Comparison of ENCODE assay signal across 8 mouse cellular contexts in the genomic region with DNA sequence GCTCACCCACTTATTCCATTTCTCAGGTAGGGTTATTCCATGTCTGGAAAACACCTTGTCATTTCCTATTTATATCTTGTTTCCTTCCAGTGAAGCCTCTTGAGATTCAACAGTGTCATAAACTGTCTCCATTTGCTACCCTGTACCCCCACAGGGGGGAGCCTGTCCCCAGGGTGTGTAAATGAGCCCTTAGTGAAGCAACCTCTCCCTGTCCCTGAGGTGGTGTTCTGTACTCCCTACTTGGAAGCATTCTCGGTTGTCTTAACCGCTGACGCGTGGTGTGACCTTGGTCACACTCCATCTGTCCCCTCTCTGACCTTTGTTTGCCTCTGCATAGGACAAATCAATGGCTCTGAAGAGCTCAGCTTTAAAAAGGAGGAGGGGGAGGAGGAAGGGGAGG. TPM values are rescaled to one million over a fixed set of nuclear protein-coding genes. Genes with fewer than 3 reads are reported as not detected.
DNase-seq lines count a peak whose midpoint lies in the region; ATAC-seq and TF ChIP-seq lines count a peak whose summit lies in the region.

No protein-coding gene starts in this region.

- no peaks in the 10 kb centered on the region for H3K27me3 ChIP-seq in intestine, embryonic 16.5 days (replicated peaks; ENCODE audit: control insufficient read depth, insufficient read depth, low read length)
- H3K27me3 ChIP-seq in intestine, embryonic 15.5 days (replicated peaks): no peaks in the 10 kb centered on the region
- H3K27me3 ChIP-seq in E14TG2a.4 (ENCODE audit: insufficient read depth, low read length): peaks cover 4% of the 10 kb centered on the region; the same call in 1 of the 2 replicates
- H3K27me3 ChIP-seq in heart, embryonic 15.5 days: 0 out of 2 replicates have a peak, but pooled peaks cover 2% of the 10 kb centered on the region

- no peaks in the 10 kb centered on the region for H3K9me3 ChIP-seq in intestine, embryonic 16.5 days (ENCODE audit: control insufficient read depth, low read length)
- no peaks in the 10 kb centered on the region for H3K9me3 ChIP-seq in intestine, embryonic 15.5 days
- peaks cover 20% of the 10 kb centered on the region for H3K9me3 ChIP-seq in E14TG2a.4 (ENCODE audit: low read length)
- H3K9me3 ChIP-seq in heart, embryonic 15.5 days (replicated peaks): no peaks in the 10 kb centered on the region

- H3K4me1 ChIP-seq in intestine, embryonic 16.5 days (ENCODE audit: control insufficient read depth, insufficient read depth, low read length): 0 out of 2 replicates have a peak, but pooled peaks cover 6% of the 10 kb centered on the region
- 0 out of 2 replicates have a peak, but pooled peaks cover 4% of the 10 kb centered on the region for H3K4me1 ChIP-seq in intestine, embryonic 15.5 days (replicated peaks)
- peaks cover 56% of the 10 kb centered on the region for H3K4me1 ChIP-seq in E14TG2a.4 (replicated peaks; ENCODE audit: low read depth, low read length)
- peaks cover 2% of the 10 kb centered on the region; the same call in 1 of the 2 replicates for H3K4me1 ChIP-seq in heart, embryonic 15.5 days (replicated peaks)

- ATAC-seq in intestine, embryonic 16.5 days: peak; percentile 54
- ATAC-seq in intestine, embryonic 15.5 days: no peak
- ATAC-seq in heart, embryonic 15.5 days (replicated peaks; ENCODE audit: insufficient number of reproducible peaks, insufficient read depth, low FRiP score, low read depth): peak; percentile 64; the same call in 1 of the 2 replicates

- 36% methylated on average over 4 of the region's 4 CpGs for WGBS in intestine, embryonic 16.5 days
- WGBS in intestine, embryonic 15.5 days: 38% methylated on average over 4 of the region's 4 CpGs
- WGBS in heart, embryonic 15.5 days: 20% methylated on average over 4 of the region's 4 CpGs

- no peaks in the 10 kb centered on the region for H3K36me3 ChIP-seq in intestine, embryonic 16.5 days (ENCODE audit: control insufficient read depth, insufficient read depth, low read length)
- no peaks in the 10 kb centered on the region for H3K36me3 ChIP-seq in intestine, embryonic 15.5 days
- H3K36me3 ChIP-seq in E14TG2a.4 (ENCODE audit: insufficient read depth, low read length): no peaks in the 10 kb centered on the region
- no peaks in the 10 kb centered on the region for H3K36me3 ChIP-seq in heart, embryonic 15.5 days

- no peak overlapping the region for H3K4me3 ChIP-seq in intestine, embryonic 16.5 days (ENCODE audit: low read length)
- no peak overlapping the region for H3K4me3 ChIP-seq in intestine, embryonic 15.5 days (replicated peaks)
- no peak overlapping the region; the same call in 1 of the 2 replicates for H3K4me3 ChIP-seq in E14TG2a.4 (replicated peaks; ENCODE audit: low read length)
- no peak overlapping the region for H3K4me3 ChIP-seq in heart, embryonic 15.5 days

- H3K4me2 ChIP-seq in intestine, embryonic 16.5 days (ENCODE audit: low read depth, low read length): no peak overlapping the region
- no peak overlapping the region for H3K4me2 ChIP-seq in intestine, embryonic 15.5 days (replicated peaks)
- no peak overlapping the region for H3K4me2 ChIP-seq in heart, embryonic 15.5 days

- no peak overlapping the region for H3K9ac ChIP-seq in intestine, embryonic 16.5 days (ENCODE audit: low read depth, low read length)
- H3K9ac ChIP-seq in intestine, embryonic 15.5 days: no peak overlapping the region
- no peak overlapping the region for H3K9ac ChIP-seq in heart, embryonic 15.5 days

- no peak overlapping the region for H3K27ac ChIP-seq in intestine, embryonic 16.5 days (ENCODE audit: low read length)
- no peak overlapping the region for H3K27ac ChIP-seq in intestine, embryonic 15.5 days
- H3K27ac ChIP-seq in heart, embryonic 15.5 days: no peak overlapping the region

- 0 out of 2 replicates have a peak, but pooled peaks have one; percentile 13 for TF ChIP-seq CTCF in E14TG2a.4 (conservative IDR thresholded peaks at IDR 0.05; ENCODE audit: low read length)

- DNase-seq in adrenal gland, adult 2 months: peak; percentile 84
- DNase-seq in layer of hippocampus, postnatal 14 days (ENCODE audit: low spot score in 2 of 2): peak; percentile 56 to 68
- peak; percentile 62 for DNase-seq in right cerebral cortex, postnatal 14 days
- DNase-seq in spleen, adult 12 weeks (ENCODE audit: low spot score): no peak

RNA-seq across cellular contexts. Expression of a gene that starts 43.5 kb away (rescaled TPM):
- 272 and 331 TPM in 2 replicates for polyA plus RNA-seq in intestine, embryonic 16.5 days (2015; fragmentation: Nextera tagmentation; extraction: Ambion mirVana)
- polyA plus RNA-seq in intestine, embryonic 15.5 days (2015; fragmentation: Nextera tagmentation; extraction: Ambion mirVana): 174 and 190 TPM in 2 replicates
- total RNA-seq in adrenal gland, adult 2 months (2021): 10 to 100 TPM in 1 of 2 experiments, 1 to 10 TPM in 1; 4.1 to 21.7 TPM
- 2.4 and 2.9 TPM in 2 replicates for polyA plus RNA-seq in adrenal gland, adult 2 months (2012; rRNA removed)
- 8.4 and 10.9 TPM in 2 replicates for polyA plus RNA-seq in heart, embryonic 15.5 days (2015; fragmentation: Nextera tagmentation; extraction: Ambion mirVana)
- total RNA-seq in layer of hippocampus, postnatal 14 days (2021): 100 to 1,000 TPM; 206 to 224 TPM

Comparison
In these comparisons a context has a peak if more than half of its experiments do, and no peak if none do; other contexts are left out.
1. RNA of a gene that starts 43.5 kb away (polyA plus RNA-seq): 272 to 331 TPM in intestine, embryonic 16.5 days and 174 to 190 TPM in intestine, embryonic 15.5 days; 8.4 to 10.9 TPM in heart, embryonic 15.5 days and 2.4 to 2.9 TPM in adrenal gland, adult 2 months; every median in the first group is over 10 times any median in the second.